Mouse (Mus musculus): ENCODE measurements at regions not wholly inside any gene's neighbourhood (a gene's known extent, or its start where the extent isn't known, plus 50 kb on each side); places are given as distances from the start of the nearest gene placed in this dataset.

DNA sequence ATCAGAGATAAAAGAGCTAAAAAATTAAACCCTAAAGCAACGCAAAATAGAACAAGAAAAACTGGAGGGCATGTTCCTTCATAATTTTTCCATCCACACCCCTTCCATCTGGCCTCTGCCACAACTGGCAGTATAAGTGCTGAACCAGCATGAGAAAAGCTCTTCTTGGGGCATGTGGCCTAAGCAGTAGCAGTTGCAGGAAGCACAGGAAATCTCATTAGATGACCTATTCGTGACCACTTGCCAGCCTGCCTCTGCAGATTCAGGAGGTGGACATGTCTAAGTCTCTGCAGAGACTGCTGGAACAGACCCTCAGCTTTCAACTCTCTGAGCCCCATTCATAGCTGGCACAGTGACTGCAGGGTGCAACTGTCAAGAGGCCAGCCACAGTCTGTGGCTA lies 116.5 kb upstream of the Teddm2 start:
- DNase-seq = no peak
- no peaks in the 10 kb centered on the region for H3K27me3 ChIP-seq (replicated peaks; ENCODE audit: control insufficient read depth, insufficient read depth, low read length)
- no peak overlapping the region for H3K4me3 ChIP-seq (ENCODE audit: insufficient read depth, low read depth, low read length)
- H3K4me1 ChIP-seq (ENCODE audit: control insufficient read depth, insufficient read depth, low read length) = no peaks in the 10 kb centered on the region
- TF ChIP-seq CTCF (conservative IDR thresholded peaks at IDR 0.05; ENCODE audit: insufficient read depth, insufficient read length, low read depth, low read length) (no peak), POLR2A (IDR thresholded peaks at IDR 0.05; ENCODE audit: low read depth, low read length) (no peak)
- H3K27ac ChIP-seq (ENCODE audit: insufficient read depth, low read depth, low read length) = no peak overlapping the region
- 59% methylated on average over 2 of the region's 2 CpGs for WGBS
- H3K36me3 ChIP-seq (ENCODE audit: control insufficient read depth, insufficient read depth, low read length) = no peaks in the 10 kb centered on the region

DNA sequence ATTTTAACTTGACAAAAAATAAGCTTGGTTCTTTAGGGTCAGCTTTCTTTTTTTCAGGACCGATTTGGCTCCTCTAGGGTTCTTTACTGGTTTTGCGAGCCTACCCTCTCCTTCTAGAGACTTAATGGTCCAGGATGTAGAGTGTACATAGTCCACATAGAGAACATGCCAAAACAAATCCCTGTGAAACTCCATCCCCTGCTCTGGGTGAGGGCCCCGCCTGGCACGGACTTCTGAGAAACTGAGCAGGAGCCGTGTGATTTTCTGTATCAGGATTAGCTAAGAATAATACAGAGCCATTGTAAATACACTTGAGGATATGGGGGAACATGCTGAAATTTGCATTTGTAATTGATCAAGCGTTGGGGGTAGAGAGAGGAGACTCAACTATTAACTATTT lies 118.2 kb upstream of the Teddm2 start:
- DNase-seq = no peak
- Histone ChIP-seq H3K4me1 (ENCODE audit: control insufficient read depth, insufficient read depth, low read length) (no peaks in the 10 kb centered on the region), H3K4me3 (ENCODE audit: insufficient read depth, low read depth, low read length) (no peak overlapping the region), H3K27ac (ENCODE audit: insufficient read depth, low read depth, low read length) (no peak overlapping the region), H3K27me3 (replicated peaks; ENCODE audit: control insufficient read depth, insufficient read depth, low read length) (no peaks in the 10 kb centered on the region), H3K36me3 (ENCODE audit: control insufficient read depth, insufficient read depth, low read length) (no peaks in the 10 kb centered on the region)
- TF ChIP-seq POLR2A (IDR thresholded peaks at IDR 0.05; ENCODE audit: low read depth, low read length) = no peak
- TF ChIP-seq CTCF (conservative IDR thresholded peaks at IDR 0.05; ENCODE audit: insufficient read depth, insufficient read length, low read depth, low read length) = no peak
- 78% methylated on average over 6 of the region's 6 CpGs for WGBS

DNA sequence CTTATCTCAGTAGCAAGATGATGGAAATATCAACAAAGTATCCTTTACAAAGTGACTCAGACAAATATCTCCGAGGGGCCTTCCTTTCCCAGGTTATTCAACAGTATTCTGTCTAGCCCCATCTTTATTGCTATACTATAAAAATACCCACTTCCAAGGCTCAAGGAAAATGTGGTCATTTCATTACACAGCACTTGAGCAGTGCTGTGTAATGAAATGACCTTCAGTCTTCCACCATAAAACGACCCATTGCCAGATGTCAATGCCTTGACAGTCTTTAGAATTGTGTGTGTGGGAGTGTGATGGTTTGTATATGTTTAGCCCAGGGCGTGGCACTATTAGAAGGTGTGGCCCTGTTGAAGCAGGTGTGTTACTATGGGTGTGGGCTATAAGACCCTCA lies 124.3 kb upstream of the Teddm2 start:
- WGBS = 74% methylated on average over 3 of the region's 3 CpGs
- no peak for TF ChIP-seq CTCF (conservative IDR thresholded peaks at IDR 0.05; ENCODE audit: insufficient read depth, insufficient read length, low read depth, low read length)
- no peak for TF ChIP-seq POLR2A (IDR thresholded peaks at IDR 0.05; ENCODE audit: low read depth, low read length)
- no peaks in the 10 kb centered on the region for H3K27me3 ChIP-seq (replicated peaks; ENCODE audit: control insufficient read depth, insufficient read depth, low read length)
- no peak overlapping the region for H3K4me3 ChIP-seq (ENCODE audit: insufficient read depth, low read depth, low read length)
- H3K4me1 ChIP-seq (ENCODE audit: control insufficient read depth, insufficient read depth, low read length) = no peaks in the 10 kb centered on the region
- H3K27ac ChIP-seq (ENCODE audit: insufficient read depth, low read depth, low read length) = no peak overlapping the region
- H3K36me3 ChIP-seq (ENCODE audit: control insufficient read depth, insufficient read depth, low read length) = no peaks in the 10 kb centered on the region
- no peak for DNase-seq

DNA sequence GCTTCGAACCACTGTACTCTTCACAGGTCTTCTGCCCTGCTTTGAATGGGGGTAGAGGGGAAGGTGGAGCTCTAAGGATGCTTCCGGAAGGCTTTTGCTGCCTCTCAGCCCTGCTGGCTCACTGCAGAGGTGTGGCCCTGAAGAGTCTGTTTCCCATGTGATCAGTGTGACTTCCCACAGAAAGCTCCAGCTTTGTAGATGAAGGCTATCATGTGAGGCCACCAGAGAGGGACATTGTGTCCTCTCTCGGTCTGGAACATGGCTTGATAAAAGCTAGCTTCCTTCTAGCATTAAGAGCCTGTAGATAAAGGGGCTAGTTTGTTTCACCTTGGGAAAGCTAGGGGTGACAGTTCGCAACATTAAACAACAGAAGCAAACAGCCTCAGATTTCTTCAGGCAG lies 127.3 kb upstream of the Teddm2 start:
- H3K27ac ChIP-seq (ENCODE audit: insufficient read depth, low read depth, low read length) = no peak overlapping the region
- no peaks in the 10 kb centered on the region for H3K27me3 ChIP-seq (replicated peaks; ENCODE audit: control insufficient read depth, insufficient read depth, low read length)
- 87% methylated on average over 4 of the region's 4 CpGs for WGBS
- no peaks in the 10 kb centered on the region for H3K4me1 ChIP-seq (ENCODE audit: control insufficient read depth, insufficient read depth, low read length)
- H3K4me3 ChIP-seq (ENCODE audit: insufficient read depth, low read depth, low read length) = no peak overlapping the region
- TF ChIP-seq POLR2A (IDR thresholded peaks at IDR 0.05; ENCODE audit: low read depth, low read length) (no peak), CTCF (conservative IDR thresholded peaks at IDR 0.05; ENCODE audit: insufficient read depth, insufficient read length, low read depth, low read length) (no peak)
- no peak for DNase-seq
- H3K36me3 ChIP-seq (ENCODE audit: control insufficient read depth, insufficient read depth, low read length) = no peaks in the 10 kb centered on the region

DNA sequence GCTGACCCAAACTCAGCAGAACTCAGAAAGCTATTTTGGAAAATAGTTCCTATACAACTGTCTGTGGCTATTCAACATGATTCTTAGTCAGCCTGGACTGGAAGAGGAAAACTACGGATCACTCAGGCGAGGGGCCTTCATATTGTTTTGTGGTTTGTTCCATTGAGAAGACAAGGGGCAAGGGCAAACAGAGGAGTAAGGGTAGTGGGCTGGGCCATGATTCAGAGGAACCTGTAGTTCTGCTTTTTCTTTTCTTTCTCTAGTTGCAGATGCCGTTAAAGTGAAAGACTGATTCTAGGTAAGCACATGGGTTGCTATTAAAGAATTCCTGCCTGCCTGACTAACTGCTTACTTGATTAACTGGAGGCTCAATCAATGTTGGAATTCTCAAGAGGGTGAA lies 129.8 kb upstream of the Teddm2 start:
- H3K36me3 ChIP-seq (ENCODE audit: control insufficient read depth, insufficient read depth, low read length) = no peaks in the 10 kb centered on the region
- no peak for DNase-seq
- H3K4me1 ChIP-seq (ENCODE audit: control insufficient read depth, insufficient read depth, low read length) = no peaks in the 10 kb centered on the region
- TF ChIP-seq CTCF (conservative IDR thresholded peaks at IDR 0.05; ENCODE audit: insufficient read depth, insufficient read length, low read depth, low read length) (no peak), POLR2A (IDR thresholded peaks at IDR 0.05; ENCODE audit: low read depth, low read length) (no peak)
- no peak overlapping the region for H3K4me3 ChIP-seq (ENCODE audit: insufficient read depth, low read depth, low read length)
- 68% methylated on average over 3 of the region's 3 CpGs for WGBS
- H3K27ac ChIP-seq (ENCODE audit: insufficient read depth, low read depth, low read length) = no peak overlapping the region
- no peaks in the 10 kb centered on the region for H3K27me3 ChIP-seq (replicated peaks; ENCODE audit: control insufficient read depth, insufficient read depth, low read length)

DNA sequence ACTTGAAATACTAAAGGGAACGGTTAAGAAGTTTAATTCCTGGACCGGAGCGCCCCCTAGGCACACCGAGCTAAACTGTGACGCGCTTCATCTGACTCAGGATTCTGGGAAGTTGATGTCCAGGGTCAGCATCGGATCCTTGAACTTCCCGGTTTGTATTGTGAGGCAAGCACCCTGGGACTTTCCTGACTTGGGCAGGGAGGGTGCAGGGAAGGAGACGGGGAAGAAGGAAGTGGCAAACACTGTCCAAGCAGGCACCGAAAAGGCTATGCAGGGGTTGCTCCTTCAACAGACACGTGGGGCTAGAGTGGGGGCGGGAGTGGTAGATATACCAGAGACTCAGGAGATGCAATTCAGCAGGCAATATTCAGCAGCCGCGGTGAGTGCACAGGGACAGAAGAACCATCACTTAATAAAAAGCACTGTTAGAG lies 132.7 kb upstream of the Teddm2 start:
- peak; percentile 83 for DNase-seq
- TF ChIP-seq CTCF (conservative IDR thresholded peaks at IDR 0.05; ENCODE audit: insufficient read depth, insufficient read length, low read depth, low read length) (peak; percentile 80), POLR2A (IDR thresholded peaks at IDR 0.05; ENCODE audit: low read depth, low read length) (no peak)
- no peaks in the 10 kb centered on the region for H3K27me3 ChIP-seq (replicated peaks; ENCODE audit: control insufficient read depth, insufficient read depth, low read length)
- H3K36me3 ChIP-seq (ENCODE audit: control insufficient read depth, insufficient read depth, low read length) = no peaks in the 10 kb centered on the region
- H3K4me1 ChIP-seq (ENCODE audit: control insufficient read depth, insufficient read depth, low read length) = no peaks in the 10 kb centered on the region
- WGBS = 13% methylated on average over 14 of the region's 14 CpGs
- H3K4me3 ChIP-seq (ENCODE audit: insufficient read depth, low read depth, low read length) = 0 out of 2 replicates have a peak overlapping the region, but pooled peaks have one; percentile 4
- H3K27ac ChIP-seq (ENCODE audit: insufficient read depth, low read depth, low read length) = no peak overlapping the region

DNA sequence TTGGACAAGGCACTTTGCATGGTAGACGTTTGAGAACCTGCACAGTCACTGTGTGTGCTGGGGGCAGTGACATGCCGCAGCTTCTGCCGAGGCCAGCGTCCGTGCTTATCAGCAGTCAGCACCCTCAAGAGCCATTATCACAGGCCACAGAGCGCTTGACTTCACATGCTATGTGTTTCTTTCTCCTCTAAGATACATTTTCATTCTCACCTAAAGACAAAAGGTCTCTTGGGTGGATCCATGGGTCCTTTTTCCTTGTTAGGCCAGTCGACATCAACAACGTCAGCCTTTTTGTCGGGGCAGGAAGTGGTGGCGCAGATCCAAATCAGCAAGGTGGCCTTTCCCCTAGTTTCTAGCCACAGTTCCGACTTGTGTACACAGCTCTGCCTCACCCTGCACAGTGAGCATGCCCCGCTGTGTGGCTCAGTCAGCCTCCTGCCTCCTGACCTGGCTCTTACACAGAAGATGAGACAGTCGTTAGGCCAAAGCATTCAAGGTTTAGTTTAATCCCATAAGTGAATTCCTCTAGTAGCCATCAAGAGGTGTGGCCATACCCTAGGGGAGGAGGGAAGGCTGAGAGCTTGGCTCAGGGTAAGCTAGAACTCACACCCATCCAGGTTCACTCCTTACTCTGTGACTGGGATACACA lies 134.1 kb upstream of the Teddm2 start:
- Histone ChIP-seq H3K36me3 (ENCODE audit: control insufficient read depth, insufficient read depth, low read length) (no peaks in the 10 kb centered on the region), H3K4me3 (ENCODE audit: insufficient read depth, low read depth, low read length) (no peak overlapping the region), H3K4me1 (ENCODE audit: control insufficient read depth, insufficient read depth, low read length) (no peaks in the 10 kb centered on the region), H3K27me3 (replicated peaks; ENCODE audit: control insufficient read depth, insufficient read depth, low read length) (no peaks in the 10 kb centered on the region), H3K27ac (ENCODE audit: insufficient read depth, low read depth, low read length) (no peak overlapping the region)
- 59% methylated on average over 13 of the region's 13 CpGs for WGBS
- TF ChIP-seq CTCF (conservative IDR thresholded peaks at IDR 0.05; ENCODE audit: insufficient read depth, insufficient read length, low read depth, low read length) (no peak), POLR2A (IDR thresholded peaks at IDR 0.05; ENCODE audit: low read depth, low read length) (no peak)
- peak; percentile 27 for DNase-seq
